Mouse (Mus musculus): Measurements from ENCODE around the gene Pax7.

Pax7 gene

GRCm38 (mm10) chr4:139833036-139833634 is at the start of gene Pax7:
Pax7 (minus strand) TSS chr4:139833528.
- DNase-seq, result no peak

- DNase-seq, result no peak
These were observed 48.5 kb upstream of the Pax7 start for GRCm38 (mm10) chr4:139881796-139882195.

GRCm38 (mm10) chr4:139879324-139879723 is 46.0 kb upstream of the Pax7 start:
- no peak for DNase-seq

GRCm38 (mm10) chr4:139878443-139878842 is 45.1 kb upstream of the Pax7 start:
- DNase-seq, result no peak

GRCm38 (mm10) chr4:139877269-139877668 is 43.9 kb upstream of the Pax7 start:
- DNase-seq, result peak; percentile 46 to 53

- no peak for DNase-seq
These were observed 39.3 kb upstream of the Pax7 start for GRCm38 (mm10) chr4:139872595-139872994.

- DNase-seq, result no peak
These were observed 38.4 kb upstream of the Pax7 start for GRCm38 (mm10) chr4:139871699-139872098.

GRCm38 (mm10) chr4:139863218-139863617 is 29.9 kb upstream of the Pax7 start:
- DNase-seq, result no peak

- DNase-seq, result peak; percentile 72 to 73
These were observed 25.4 kb upstream of the Pax7 start for GRCm38 (mm10) chr4:139858635-139859176.

- no peak for DNase-seq
These were observed 19.1 kb upstream of the Pax7 start for GRCm38 (mm10) chr4:139852219-139853035.

GRCm38 (mm10) chr4:139851387-139851786 is 18.1 kb upstream of the Pax7 start:
- DNase-seq, result no peak

- no peak for DNase-seq
These were observed 17.3 kb upstream of the Pax7 start for GRCm38 (mm10) chr4:139850547-139851170.

- no peak for DNase-seq
These were observed 10.1 kb upstream of the Pax7 start for GRCm38 (mm10) chr4:139843456-139843855.

- DNase-seq, result no peak
These were observed 9.6 kb upstream of the Pax7 start for GRCm38 (mm10) chr4:139842919-139843318.

GRCm38 (mm10) chr4:139840939-139841500 is 7.7 kb upstream of the Pax7 start:
- DNase-seq, result no peak

- DNase-seq, result no peak
These were observed 7.1 kb upstream of the Pax7 start for GRCm38 (mm10) chr4:139840442-139840841.

- DNase-seq, result no peak
These were observed 3.4 kb upstream of the Pax7 start for GRCm38 (mm10) chr4:139836681-139837080.

GRCm38 (mm10) chr4:139836196-139836595 is 2.9 kb upstream of the Pax7 start:
- no peak for DNase-seq

- DNase-seq, result no peak
These were observed 581 bp upstream of the Pax7 start for GRCm38 (mm10) chr4:139833817-139834401.

GRCm38 (mm10) chr4:139832281-139833035 is 870 bp downstream of the Pax7 start:
- DNase-seq, result no peak

- DNase-seq, result peak; percentile 42 to 51
These were observed 1.7 kb downstream of the Pax7 start for GRCm38 (mm10) chr4:139831501-139832230.
